Mouse (Mus musculus) gastrocnemius, postnatal 36 days (tissue): ENCODE measurements around the gene Prrg4. TPM values are rescaled to one million over a fixed set of nuclear protein-coding genes. Genes with fewer than 3 reads are reported as not detected.
A peak's percentile ranks its signal among the peaks of the same experiment; 100 is the strongest.
"Not testable (repeated sequence)": the region's sequence is repeated elsewhere in the genome, so short reads cannot be mapped to it uniquely, and the experiment has no call there.

Experiments used
- DNase-seq, 2 experiments: peaks; one replicate each; pipeline ENCODE4 v3.0.0; 2022
- intact Hi-C: fragments of 180-260 bp; cut with DNase I; formaldehyde crosslinking; loops from one replicate; pipeline ENCODE4 v1.15.1; 2025
- total RNA-seq, 2 experiments: library from RNA; stranded (reverse); gene quantifications; 2 replicates each; pipeline ENCODE4 v1.2.3; 2021

Gene Prrg4
- total RNA-seq, 2 experiments from 2014 or later: 0.25 TPM; not detected in 1

DNA sequence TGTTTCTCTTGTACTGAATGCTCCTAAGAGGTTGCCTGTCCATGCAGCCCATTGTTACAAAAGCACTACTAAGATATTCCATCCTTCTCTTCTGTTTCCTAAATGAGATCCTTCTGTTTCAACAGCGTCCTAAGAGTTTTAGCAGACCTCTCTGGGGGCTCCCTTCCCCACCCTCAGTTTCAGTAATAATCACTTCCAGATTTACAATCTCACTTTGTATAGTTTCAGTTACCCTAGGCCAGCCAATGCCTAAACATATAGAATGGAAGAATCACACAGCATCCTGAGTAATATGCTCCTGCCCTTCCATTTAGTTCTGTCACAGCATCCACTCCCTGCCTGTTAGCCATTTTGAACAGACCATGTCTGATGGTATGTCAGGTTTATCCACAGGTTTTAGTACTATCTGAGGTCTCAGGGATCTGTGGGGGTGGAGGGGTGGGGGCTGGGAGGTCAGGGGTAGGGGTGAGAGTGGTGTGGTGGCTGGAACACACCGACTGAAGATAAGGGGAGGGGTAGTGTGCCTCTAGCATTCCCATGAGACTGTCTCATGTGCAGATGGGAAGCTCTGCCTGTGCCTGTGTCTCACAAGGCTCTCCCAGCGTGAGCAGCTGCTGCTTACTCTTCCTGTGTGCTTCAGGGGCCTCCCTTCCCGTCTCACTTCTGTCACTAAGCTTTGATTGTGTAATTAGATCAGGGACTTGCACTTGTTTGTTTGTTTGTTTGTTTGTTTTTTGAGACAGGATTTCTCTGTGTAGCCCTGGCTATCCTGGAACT, 2.9 kb downstream of the Prrg4 start:
- intact Hi-C loops: no loop called here
- no peak for DNase-seq

DNA sequence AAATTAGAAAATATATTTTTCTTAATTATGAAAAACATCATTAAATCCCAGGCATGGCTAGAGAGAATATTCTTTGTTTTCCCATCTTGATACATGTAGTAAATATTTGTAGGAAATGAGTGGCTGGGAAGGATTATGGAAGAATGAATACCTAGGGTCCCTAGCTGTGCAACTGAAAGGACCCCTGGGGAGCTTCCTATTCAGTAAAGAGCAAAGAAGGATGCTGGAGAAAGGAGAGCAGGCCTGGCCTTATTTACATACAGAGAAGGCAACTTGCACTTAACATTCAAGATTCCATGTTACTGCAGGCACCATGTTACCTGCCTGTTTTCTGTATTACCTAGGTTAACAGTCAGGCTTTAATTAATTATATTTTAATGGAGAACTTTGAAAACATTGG, 7.1 kb downstream of the Prrg4 start:
- DNase-seq: no peak
- intact Hi-C loops: no loop called here

DNA sequence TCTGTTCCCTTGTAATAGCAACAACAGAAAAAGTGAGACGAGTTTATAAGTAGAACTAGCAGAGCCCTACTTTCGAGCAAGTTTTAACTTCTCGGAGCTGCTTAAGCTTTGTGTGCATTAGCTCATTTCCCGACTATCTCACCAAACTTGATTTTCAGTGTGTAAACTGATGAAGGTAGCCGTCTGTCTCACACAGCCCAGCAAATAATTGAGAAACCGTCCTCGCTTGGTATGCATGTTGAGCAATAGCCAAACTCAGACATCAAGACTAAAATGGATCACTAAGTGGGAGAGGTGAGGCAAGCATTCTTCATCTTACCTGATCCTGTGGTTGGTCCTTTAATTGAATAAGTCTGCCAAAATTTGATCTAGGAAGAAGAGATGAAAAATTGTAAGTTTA, 7.9 kb downstream of the Prrg4 start:
- no peak for DNase-seq
- intact Hi-C loops: no loop called here

DNA sequence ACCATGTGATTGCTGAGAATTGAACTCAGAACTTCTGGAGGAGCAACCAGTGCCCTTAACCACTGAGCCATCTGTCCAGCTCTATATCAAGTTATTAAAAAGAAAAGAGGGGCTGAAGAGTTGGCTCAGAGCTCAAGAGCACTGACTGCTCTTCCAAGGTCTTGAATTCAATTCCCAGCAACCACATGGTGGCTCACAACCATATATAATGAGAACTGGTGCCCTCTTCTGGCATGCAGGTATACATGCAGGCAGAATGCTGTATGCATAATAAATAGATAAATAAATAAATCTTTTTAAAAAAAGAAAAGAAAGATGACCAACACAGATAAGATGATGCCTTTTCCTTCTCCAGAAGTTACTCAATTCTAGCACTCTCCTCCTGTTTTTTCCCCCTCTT, 8.7 kb downstream of the Prrg4 start:
- intact Hi-C loops: no loop called here

DNA sequence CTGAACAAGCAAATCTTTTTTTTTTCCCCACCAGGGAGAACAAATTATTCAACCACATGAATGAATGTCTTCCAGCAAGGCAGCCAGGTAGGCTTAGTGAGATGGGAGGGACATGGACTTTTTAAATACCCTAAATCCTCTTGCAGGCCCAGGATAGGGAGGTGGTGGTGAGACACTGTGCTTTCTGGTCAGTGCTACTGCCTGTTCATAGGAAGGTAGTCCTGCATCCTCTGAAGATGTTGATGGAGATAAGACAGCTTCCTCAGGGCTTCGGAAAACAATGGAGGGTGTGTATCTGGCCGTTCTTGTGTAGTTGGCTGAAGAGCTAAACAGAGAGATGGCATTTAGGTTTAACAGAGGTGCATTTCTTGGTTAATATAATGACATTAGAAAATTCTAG, 17.2 kb downstream of the Prrg4 start:
- no peak for DNase-seq
- intact Hi-C loops: no loop called here

More for the DNA sequence above, 8.7 kb downstream of the Prrg4 start:
- DNase-seq: no peak

DNA sequence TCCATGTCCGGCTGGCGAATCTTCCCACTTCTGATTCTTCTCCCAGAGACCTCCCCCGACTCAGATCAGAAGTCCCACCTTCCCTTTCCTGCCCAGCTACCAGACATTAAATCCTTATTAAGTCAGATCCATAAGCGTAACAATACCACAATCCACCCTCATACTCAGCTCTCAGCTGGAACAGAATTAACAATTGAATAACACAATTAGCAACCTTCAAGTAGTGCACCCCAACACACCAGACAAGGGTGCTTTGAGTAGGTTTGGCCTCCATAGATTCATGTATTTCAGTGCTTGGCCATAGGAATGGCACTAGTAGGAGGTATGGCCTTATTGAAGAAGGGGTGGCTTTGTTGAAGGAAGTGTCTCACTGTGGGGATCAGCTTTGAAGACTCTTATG, 23.5 kb downstream of the Prrg4 start:
- intact Hi-C loops: no loop called here
- no peak for DNase-seq

DNA sequence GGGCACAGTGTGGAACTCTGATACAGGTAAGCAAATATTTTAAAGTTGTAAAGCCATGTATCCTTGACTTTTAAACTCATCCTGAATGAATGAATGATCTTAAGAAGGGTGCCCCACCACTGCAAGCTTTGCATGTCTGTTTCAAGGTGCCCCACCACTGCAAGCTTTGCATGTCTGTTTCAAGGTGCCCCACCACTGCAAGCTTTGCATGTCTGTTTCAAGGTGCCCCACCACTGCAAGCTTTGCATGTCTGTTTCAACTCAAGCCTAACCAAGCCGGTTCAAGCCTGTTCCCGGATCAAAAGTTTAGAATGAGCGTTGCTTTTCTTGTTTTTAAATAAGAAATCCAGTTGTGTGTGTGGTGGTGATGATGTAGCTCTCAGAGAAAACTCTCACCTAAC, 30.9 kb downstream of the Prrg4 start:
- intact Hi-C loops, DNase-seq: not testable (repeated sequence)

DNA sequence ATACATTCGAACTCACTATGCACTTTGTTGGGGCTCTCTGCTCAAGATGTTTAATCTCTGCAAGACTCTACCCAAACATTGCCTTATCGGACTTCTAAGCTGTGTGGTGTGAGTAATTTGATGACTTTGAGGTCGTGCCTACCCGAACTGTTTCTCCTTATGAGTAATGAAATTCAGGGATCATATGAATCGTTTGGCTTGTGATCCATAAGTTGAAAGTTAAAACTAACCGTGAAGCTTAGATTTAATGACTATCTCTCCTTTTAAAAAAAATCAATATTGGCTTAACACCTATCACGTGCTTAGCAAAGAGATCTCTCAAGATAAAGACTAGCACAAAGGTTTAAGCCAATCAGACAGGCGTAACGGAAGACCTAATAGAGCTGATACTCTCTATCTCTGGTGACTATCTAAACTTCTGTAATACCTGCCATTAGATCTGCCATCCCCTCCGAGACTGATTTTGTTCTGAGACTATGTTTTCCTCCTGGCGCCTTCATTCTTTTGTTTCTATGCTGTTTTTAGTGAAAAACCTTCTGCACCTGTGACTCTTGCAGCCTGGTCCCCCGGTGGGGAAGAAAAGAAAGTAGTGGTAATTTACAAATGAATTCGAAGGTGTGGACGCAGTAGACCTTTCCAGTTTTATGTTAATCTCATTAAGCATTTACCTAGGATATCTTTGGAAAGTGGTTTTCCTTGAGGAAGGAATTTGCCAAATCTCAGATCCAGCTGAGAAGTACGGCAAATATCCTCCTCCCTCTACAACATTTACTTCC, 31.9 kb downstream of the Prrg4 start:
- intact Hi-C loops: no loop called here
- DNase-seq: no peak

DNA sequence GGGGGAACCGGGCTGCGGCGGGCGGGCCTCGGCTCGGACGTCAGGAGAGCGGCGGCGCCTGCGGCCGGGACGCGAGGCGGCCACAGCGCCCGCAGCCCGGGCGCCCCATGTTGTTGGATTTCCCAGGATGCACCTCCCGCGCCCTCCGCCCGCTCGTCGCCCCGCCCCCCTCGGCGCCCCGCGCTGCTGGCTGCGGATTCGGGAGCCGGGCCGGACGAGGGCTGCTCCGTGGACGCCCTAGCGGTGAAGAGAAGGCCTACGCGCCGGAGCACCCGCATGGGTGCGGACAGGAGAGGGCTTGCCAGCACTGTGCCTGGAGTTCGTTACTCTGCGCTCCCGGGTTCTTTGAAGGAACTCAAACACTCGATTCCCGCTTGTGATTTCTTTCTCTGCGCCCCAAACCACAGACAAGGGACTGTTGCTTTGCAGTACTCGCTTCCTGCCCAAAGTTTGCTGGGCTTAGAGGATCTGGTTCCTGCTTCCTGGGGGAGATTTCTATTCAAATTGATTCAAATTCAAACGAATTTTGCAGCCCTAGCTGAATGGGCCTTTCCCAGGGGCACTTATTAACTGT, 32.7 kb downstream of the Prrg4 start:
- intact Hi-C loops: no loop called here
- peak; percentile 87 to 89 for DNase-seq

DNA sequence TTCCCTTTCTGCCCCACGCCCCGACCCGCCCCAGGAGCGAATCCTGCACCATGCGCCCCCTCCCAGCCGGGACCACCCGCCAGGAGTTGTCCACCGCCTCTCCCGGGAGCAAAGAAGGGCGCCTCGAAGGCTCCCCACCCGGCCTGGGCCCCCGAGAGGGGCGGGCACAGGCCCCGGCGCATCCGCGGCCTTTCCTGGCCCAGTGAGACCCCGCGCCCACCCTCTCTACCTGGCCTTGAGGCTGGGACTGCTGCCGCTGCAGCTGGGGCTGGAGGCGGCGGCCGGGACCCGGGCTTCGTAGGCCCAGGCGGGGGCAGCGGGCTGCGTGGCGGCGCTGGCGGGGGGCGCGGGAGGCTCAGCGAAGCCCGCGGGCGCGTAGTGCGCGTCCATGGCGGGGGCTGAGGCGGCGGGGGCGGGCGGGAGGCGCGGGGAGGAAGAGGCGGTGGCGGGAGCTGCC, 33.3 kb downstream of the Prrg4 start, which contains the start of gene Qser1:
Gene Qser1, minus strand, starts transcription at position 390 of the 457 bp plus-strand sequence.
- no peak for DNase-seq
- intact Hi-C loops: no loop called here

DNA sequence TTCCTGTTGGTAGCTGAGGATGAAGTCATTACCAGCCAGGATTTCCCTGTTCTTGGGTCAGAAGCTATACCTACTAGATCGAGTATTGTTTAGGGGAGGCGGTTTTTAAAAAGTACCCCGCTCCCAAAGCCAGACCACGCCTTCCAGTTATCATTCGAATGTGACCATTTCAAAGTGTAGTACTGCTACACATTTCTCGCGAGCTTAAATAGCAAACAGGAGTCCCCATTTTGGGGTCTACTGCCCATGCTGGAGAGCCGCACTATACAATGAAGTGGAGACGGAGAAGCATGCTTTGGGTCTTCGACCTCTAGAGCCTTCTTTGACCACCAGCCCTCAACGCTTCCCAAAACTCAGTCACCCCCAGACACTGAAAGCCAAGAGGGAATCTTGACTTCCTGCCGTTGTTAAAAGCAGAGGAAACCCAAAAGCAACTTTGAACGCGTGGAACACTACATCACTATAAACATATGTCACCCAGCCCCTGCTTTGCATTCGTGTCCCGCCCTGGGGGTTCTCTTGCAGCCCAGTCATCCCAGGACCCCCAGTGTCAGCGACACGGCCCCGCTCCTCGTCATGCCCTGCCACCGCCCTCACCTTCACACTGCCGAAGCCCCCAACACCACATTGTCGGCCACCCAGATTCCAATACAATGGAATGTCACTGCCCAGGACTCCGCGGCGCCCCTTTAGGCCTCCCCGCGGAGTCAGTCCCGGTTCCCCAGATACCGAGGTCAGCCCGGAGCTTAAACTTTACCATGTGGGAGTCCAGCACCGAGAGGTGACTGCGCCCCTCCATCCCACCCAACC, 33.9 kb downstream of the Prrg4 start:
- intact Hi-C loops: no loop called here
- peak in 1 of 2 experiments; percentile 32 for DNase-seq

DNA sequence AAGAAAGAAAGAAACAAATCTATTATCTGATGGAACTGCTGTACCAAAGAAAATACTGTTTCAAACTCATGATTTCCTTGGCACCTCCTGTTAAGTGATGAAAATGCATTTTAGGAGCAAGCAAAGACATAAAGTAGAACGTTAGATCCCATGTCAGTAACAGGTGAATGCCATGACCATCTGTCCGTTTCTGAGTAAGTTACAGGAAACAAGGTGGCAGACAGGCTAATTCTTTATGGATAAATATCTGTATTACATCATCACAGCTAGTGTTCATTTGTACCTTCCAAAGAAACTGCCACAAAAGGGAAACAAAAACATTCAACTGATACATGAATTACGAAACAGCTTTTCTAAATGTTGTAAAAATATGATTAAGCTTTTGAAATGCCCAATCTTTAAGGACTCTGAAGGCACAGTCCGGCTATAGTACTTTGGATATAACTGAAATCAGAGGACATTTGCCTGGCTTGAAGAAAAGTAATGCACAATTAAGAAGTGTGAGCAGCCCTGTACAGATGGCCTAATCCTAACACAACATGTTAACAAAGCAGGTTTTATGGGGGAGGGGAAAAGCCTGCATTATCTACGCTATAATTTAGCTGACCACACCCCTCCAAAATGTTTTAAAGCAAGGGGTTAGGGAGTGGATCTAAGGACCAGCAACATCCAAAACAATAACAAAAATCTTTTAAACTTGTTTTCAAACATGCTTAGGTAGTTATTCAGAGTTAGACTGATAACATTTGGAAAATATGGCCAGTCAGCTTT, 35.3 kb downstream of the Prrg4 start:
- intact Hi-C loops: no loop called here
- no peak for DNase-seq

DNA sequence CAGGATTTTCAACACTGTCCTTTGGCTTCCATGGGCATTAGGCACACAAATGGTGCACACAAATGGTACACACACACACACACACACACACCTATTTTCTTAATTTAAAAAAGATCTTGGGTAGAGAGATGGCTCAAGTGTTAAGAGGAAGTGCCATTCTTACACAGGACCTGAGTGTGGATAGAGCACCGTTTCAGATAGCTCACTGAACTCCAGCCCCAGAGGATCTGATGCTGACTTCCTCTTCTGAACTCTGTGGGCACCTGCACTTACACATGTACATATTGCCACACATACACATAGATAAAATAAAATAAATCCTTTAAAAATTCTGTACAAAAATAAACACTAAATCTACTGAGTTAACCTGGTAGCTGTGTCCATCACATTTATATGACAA, 44.2 kb downstream of the Prrg4 start:
- DNase-seq: no peak
- intact Hi-C loops: no loop called here

Other genes with a start within 250 kb of the Prrg4 start
- 1 to 10 TPM; 7.3 to 7.4 TPM for gene Tcp11l1, start 137.7 kb downstream of the Prrg4 start, total RNA-seq
- gene Pin1rt1, start 133.5 kb downstream of the Prrg4 start, total RNA-seq: not detected
- 1 to 10 TPM; 1.4 to 1.7 TPM for gene Depdc7, start 107.0 kb downstream of the Prrg4 start, total RNA-seq
- gene Qser1, start 33.1 kb downstream of the Prrg4 start, total RNA-seq: 10 to 100 TPM; 50.3 to 58.0 TPM
- 1 to 10 TPM; 2.9 to 4.6 TPM for gene Ccdc73, start 17.9 kb upstream of the Prrg4 start, total RNA-seq
- 10 to 100 TPM; 94.7 to 97.5 TPM for gene Eif3m, start 167.2 kb upstream of the Prrg4 start, total RNA-seq
- not detected for gene Gm11060, start 242.1 kb upstream of the Prrg4 start, total RNA-seq